Mouse (Mus musculus) telencephalon, adult 2 months (tissue): Measurements from ENCODE around the gene Sumo1.

Source experiments
- DNase-seq: peaks from one replicate; pipeline ENCODE4 v3.0.0-alpha.2; 2011; ENCODE audit warnings: low read depth, low spot score

Sumo1 gene

DNA sequence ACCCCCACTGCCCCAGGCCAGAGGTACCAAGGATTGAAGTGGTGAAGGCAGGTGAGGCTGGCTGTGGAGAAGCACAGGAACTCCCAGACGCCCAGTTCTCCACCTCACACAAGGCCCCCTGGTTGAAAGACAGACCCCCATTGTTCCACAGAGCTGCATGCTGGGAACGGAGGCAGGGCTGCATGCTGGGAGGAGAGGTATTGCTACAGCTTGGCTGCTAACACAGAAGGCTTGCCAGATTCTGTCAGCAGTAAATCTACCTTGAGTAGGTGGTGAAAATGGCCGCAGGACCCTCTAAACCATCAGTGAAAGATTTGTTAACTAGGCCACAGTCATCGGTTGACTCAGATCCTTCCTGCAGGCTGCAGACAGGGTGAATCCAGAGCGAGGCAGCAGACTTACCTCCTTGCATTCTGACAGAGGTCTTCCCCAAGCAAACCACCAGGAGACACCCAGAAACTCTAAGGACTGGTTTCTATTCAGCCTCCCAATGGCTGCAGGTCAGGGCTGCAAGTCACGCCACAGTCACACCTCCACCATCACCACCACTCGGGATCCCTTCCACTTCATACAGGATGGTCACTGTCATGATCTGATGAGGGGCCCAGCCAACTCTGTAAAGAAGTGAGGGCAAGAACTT is 121.5 kb downstream of the Sumo1 start:
- DNase-seq: no peak

DNA sequence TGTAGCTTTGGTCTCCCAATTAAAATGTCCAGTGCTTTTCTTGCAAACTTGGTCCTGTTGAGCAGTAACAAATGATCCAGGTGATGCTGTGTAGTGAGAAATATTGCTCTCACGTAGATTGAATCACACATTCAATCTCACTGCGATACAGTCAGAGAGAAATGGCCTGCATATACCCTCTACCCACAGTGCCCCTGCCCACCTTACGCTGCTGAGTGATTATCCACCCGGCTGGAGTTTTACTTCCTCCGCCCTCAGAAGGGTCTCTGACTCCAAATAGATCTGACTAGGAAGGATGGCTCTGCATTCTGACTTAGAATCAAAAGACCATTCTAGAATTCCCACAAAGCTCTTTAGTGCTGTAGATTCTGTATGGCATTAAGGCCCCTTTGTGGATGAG is 122.1 kb downstream of the Sumo1 start:
- no peak for DNase-seq

DNA sequence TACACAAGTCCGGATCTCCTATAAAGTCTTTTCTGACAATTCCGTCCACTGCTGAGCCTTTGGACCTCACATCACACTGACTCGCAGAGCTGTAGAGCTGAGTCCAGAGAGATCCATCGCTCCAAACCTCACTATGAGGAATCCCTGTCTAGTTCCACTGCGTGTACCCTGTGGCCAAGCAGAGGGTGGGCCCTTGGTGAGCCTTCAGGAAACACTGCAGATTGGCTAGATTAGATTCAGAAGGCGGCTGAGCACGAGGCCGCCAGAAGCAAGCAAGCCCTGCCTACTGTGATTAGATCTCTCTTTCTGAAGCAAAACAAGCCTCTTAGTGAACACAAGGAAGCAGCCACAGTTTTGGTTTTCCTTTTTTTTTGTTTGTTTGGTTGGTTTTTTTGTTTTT is 126.7 kb downstream of the Sumo1 start:
- DNase-seq: no peak

GRCm38 (mm10) chr1:59542231-59542630 is 128.4 kb downstream of the Sumo1 start:
- DNase-seq: no peak

GRCm38 (mm10) chr1:59541271-59542020 is 129.2 kb downstream of the Sumo1 start:
- no peak for DNase-seq

- DNase-seq: no peak
Measured at GRCm38 (mm10) chr1:59540537-59541148, 130.0 kb downstream of the Sumo1 start.

- DNase-seq: no peak
Measured at GRCm38 (mm10) chr1:59538381-59538780, 132.3 kb downstream of the Sumo1 start.
